Mouse (Mus musculus): ENCODE data around the gene Gm45713.

DNA sequence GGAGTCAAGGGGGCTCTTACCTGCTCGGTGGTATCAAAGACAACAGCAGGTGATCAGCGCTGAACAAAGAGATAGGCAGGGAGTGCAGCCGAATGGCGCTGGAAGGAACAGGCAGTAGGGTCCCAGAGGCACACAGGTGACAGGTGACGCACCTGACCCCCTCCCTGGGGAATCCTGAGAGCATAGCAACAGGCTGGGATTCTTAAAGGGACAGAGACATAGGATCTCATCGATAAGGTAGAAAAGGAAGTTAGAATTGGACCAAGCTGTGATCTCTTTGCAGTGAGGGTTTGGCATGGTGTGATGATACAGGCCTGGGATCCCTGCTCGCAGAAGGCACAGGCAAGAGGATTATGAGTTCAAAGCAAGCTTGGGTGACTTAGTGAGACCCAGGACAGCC is 43.4 kb upstream of the Gm45713 start, which contains the start of gene Gfy:
- TF ChIP-seq CTCF (IDR thresholded peaks at IDR 0.05; ENCODE audit: extremely low read depth, insufficient read depth, low read length) (no peak), POLR2A (IDR thresholded peaks at IDR 0.05; ENCODE audit: extremely low read depth, insufficient read depth, low read length) (no peak)
